In genomic region chr12:104642337-104642736, GRCm38 (mm10) we compare ENCODE assay signal across 11 mouse cellular contexts.
DNase-seq lines count a peak whose midpoint lies in the region; ATAC-seq lines count a peak whose summit lies in the region.
"Had no signal": no experiment of that assay in that cellular context is flagged by ENCODE, and none has a peak within 500 bp of the region (broad histone marks: within the 10 kb centered on the region; RNA-seq: fewer than 3 reads in every experiment).

No protein-coding gene starts in this region.

- intact Hi-C loops in heart, postnatal 25 days (cut with DNase I), result no loop called here

- peaks cover 15% of the 10 kb centered on the region for H3K4me1 ChIP-seq in forebrain, embryonic 16.5 days (replicated peaks; ENCODE audit: control insufficient read depth, insufficient read depth, low read length)
- H3K4me1 ChIP-seq in forebrain, embryonic 11.5 days (replicated peaks; ENCODE audit: control insufficient read depth, insufficient read depth, low read length), result peaks cover 7% of the 10 kb centered on the region; the same call in 1 of the 2 replicates
- H3K4me1 ChIP-seq in midbrain, embryonic 11.5 days (ENCODE audit: control insufficient read depth, insufficient read depth, low read length), result peaks cover 6% of the 10 kb centered on the region; the same call in 1 of the 2 replicates
- peaks cover 11% of the 10 kb centered on the region for H3K4me1 ChIP-seq in midbrain, embryonic 10.5 days
- H3K4me1 ChIP-seq: liver, embryonic 13.5 days had no signal

- no peak overlapping the region for H3K9ac ChIP-seq in forebrain, embryonic 16.5 days (replicated peaks; ENCODE audit: low read depth, low read length)
- no peak overlapping the region for H3K9ac ChIP-seq in forebrain, embryonic 11.5 days (ENCODE audit: low read length)
- no peak overlapping the region for H3K9ac ChIP-seq in midbrain, embryonic 11.5 days (ENCODE audit: low read length)
- H3K9ac ChIP-seq: liver, embryonic 13.5 days; neural tube, embryonic 12.5 days had no signal

- H3K27me3 ChIP-seq in forebrain, embryonic 16.5 days (replicated peaks; ENCODE audit: control insufficient read depth, insufficient read depth, low read length), result peaks cover 7% of the 10 kb centered on the region; the same call in 1 of the 2 replicates
- H3K27me3 ChIP-seq in forebrain, embryonic 11.5 days (ENCODE audit: control insufficient read depth, insufficient read depth, low read length), result no peaks in the 10 kb centered on the region; the same call in 1 of the 2 replicates
- peaks cover 6% of the 10 kb centered on the region for H3K27me3 ChIP-seq in midbrain, embryonic 11.5 days (ENCODE audit: control insufficient read depth, insufficient read depth, low read length)
- peaks cover 28% of the 10 kb centered on the region for H3K27me3 ChIP-seq in midbrain, embryonic 10.5 days (ENCODE audit: low read depth, poor library complexity, severe bottlenecking)
- H3K27me3 ChIP-seq: neural tube, embryonic 12.5 days had no signal

- ATAC-seq in forebrain, embryonic 16.5 days, result peak; percentile 50; the same call in 1 of the 2 replicates
- no peak for ATAC-seq in forebrain, embryonic 11.5 days (replicated peaks; ENCODE audit: low FRiP score)
- no peak for ATAC-seq in midbrain, embryonic 11.5 days (ENCODE audit: low FRiP score)

- WGBS in forebrain, embryonic 16.5 days, result 52% methylated on average over 7 of the region's 7 CpGs
- WGBS in forebrain, embryonic 11.5 days, result 76% methylated on average over 7 of the region's 7 CpGs
- WGBS in midbrain, embryonic 11.5 days, result 80% methylated on average over 7 of the region's 7 CpGs
- WGBS in midbrain, embryonic 10.5 days, result 73% methylated on average over 7 of the region's 7 CpGs

- H3K27ac ChIP-seq in forebrain, embryonic 16.5 days (ENCODE audit: low read length), result no peak overlapping the region
- H3K27ac ChIP-seq in forebrain, embryonic 11.5 days (ENCODE audit: low read depth, low read length), result no peak overlapping the region
- H3K27ac ChIP-seq in midbrain, embryonic 11.5 days (ENCODE audit: low read depth, low read length), result no peak overlapping the region
- no peak overlapping the region for H3K27ac ChIP-seq in midbrain, embryonic 10.5 days (replicated peaks)
- H3K27ac ChIP-seq: liver, embryonic 13.5 days; neural tube, embryonic 12.5 days had no signal

- no peak for DNase-seq in forebrain, embryonic 11.5 days (ENCODE audit: low spot score)
- peak; percentile 51 for DNase-seq in midbrain, embryonic 11.5 days (ENCODE audit: low spot score, missing footprints)
- no peak for DNase-seq in midbrain, embryonic 10.5 days (ENCODE audit: low spot score)
- peak; percentile 4 for DNase-seq in heart, postnatal 25 days (ENCODE audit: low spot score)
- DNase-seq in ovary, postnatal 14 days (ENCODE audit: low spot score), result peak; percentile 20
- DNase-seq in thymus, postnatal 10 days (ENCODE audit: low spot score in 2 of 2), result no peak
- DNase-seq in retina, postnatal 1 day, result no peak
- DNase-seq: kidney, adult 9 months; liver, embryonic 13.5 days had no signal

- H3K4me2 ChIP-seq in forebrain, embryonic 16.5 days (ENCODE audit: low read length), result no peak overlapping the region
- H3K4me2 ChIP-seq in forebrain, embryonic 11.5 days (ENCODE audit: low read depth, low read length, severe bottlenecking), result no peak overlapping the region
- H3K4me2 ChIP-seq in midbrain, embryonic 11.5 days, result no peak overlapping the region
- H3K4me2 ChIP-seq: liver, embryonic 13.5 days; neural tube, embryonic 12.5 days had no signal

- no peaks in the 10 kb centered on the region for H3K9me3 ChIP-seq in forebrain, embryonic 16.5 days (ENCODE audit: control insufficient read depth, low read length)
- H3K9me3 ChIP-seq in forebrain, embryonic 11.5 days (ENCODE audit: control insufficient read depth, low read length), result no peaks in the 10 kb centered on the region
- no peaks in the 10 kb centered on the region for H3K9me3 ChIP-seq in midbrain, embryonic 11.5 days (ENCODE audit: control insufficient read depth, low read length)
- H3K9me3 ChIP-seq in midbrain, embryonic 10.5 days (replicated peaks), result no peaks in the 10 kb centered on the region
- H3K9me3 ChIP-seq: liver, embryonic 13.5 days; neural tube, embryonic 12.5 days had no signal

- H3K36me3 ChIP-seq in forebrain, embryonic 16.5 days (ENCODE audit: control insufficient read depth, insufficient read depth), result no peaks in the 10 kb centered on the region
- no peaks in the 10 kb centered on the region for H3K36me3 ChIP-seq in forebrain, embryonic 11.5 days (ENCODE audit: control insufficient read depth, insufficient read depth, low read length)
- no peaks in the 10 kb centered on the region for H3K36me3 ChIP-seq in midbrain, embryonic 11.5 days (ENCODE audit: control insufficient read depth, insufficient read depth, low read length)
- H3K36me3 ChIP-seq in midbrain, embryonic 10.5 days, result no peaks in the 10 kb centered on the region
- H3K36me3 ChIP-seq: liver, embryonic 13.5 days; neural tube, embryonic 12.5 days had no signal

- H3K4me3 ChIP-seq in forebrain, embryonic 16.5 days (replicated peaks; ENCODE audit: low read length), result no peak overlapping the region
- H3K4me3 ChIP-seq in forebrain, embryonic 11.5 days (ENCODE audit: low read depth, low read length), result no peak overlapping the region
- no peak overlapping the region for H3K4me3 ChIP-seq in midbrain, embryonic 11.5 days (ENCODE audit: low read depth, low read length)
- no peak overlapping the region for H3K4me3 ChIP-seq in midbrain, embryonic 10.5 days
- H3K4me3 ChIP-seq: liver, embryonic 13.5 days; neural tube, embryonic 12.5 days had no signal

Comparison
In these comparisons a context has a peak if more than half of its experiments do, and no peak if none do; other contexts are left out.
1. DNase-seq: peak in midbrain, embryonic 11.5 days (single experiment), heart, postnatal 25 days (single experiment) and ovary, postnatal 14 days (single experiment); none in forebrain, embryonic 11.5 days (single experiment), midbrain, embryonic 10.5 days (single experiment), thymus, postnatal 10 days (0 of 2) and retina, postnatal 1 day (single experiment).